Mouse (Mus musculus): ENCODE results near the gene Rara. TPM values are rescaled to one million over a fixed set of nuclear protein-coding genes. Genes with fewer than 3 reads are reported as not detected.
A peak's percentile ranks its signal among the peaks of the same experiment; 100 is the strongest.

The Rara gene
- polyA plus RNA-seq, 1 experiment from 2014 or later = 20.1 TPM

GRCm38 (mm10) chr11:99013856-99014255 lies 86.2 kb downstream of the Rara start:
- 93% methylated on average over 1 of the region's 1 CpGs for WGBS
- DNase-seq (ENCODE audit: low spot score) = no peak
- peaks cover 78% of the 10 kb centered on the region for H3K36me3 ChIP-seq (ENCODE audit: control insufficient read depth, insufficient read depth, low read length)

GRCm38 (mm10) chr11:99019844-99020243 lies 92.2 kb downstream of the Rara start:
- H3K36me3 ChIP-seq (ENCODE audit: control insufficient read depth, insufficient read depth, low read length) = peaks cover 57% of the 10 kb centered on the region
- peaks cover 15% of the 10 kb centered on the region for H3K4me1 ChIP-seq (replicated peaks; ENCODE audit: control insufficient read depth, insufficient read depth, low read length)
- ATAC-seq (replicated peaks; ENCODE audit: low FRiP score) (no peak), DNase-seq (ENCODE audit: low spot score) (no peak)
- H3K9me3 ChIP-seq (ENCODE audit: control insufficient read depth, low read length) = no peaks in the 10 kb centered on the region
- H3K9ac ChIP-seq (ENCODE audit: low read depth, low read length) = no peak overlapping the region
- no peak overlapping the region for H3K4me2 ChIP-seq
- 91% methylated on average over 6 of the region's 6 CpGs for WGBS
- no peak overlapping the region for H3K27ac ChIP-seq (ENCODE audit: low read depth, low read length)
- H3K4me3 ChIP-seq (ENCODE audit: low read depth, low read length) = no peak overlapping the region
- H3K27me3 ChIP-seq (replicated peaks; ENCODE audit: control insufficient read depth, insufficient read depth, low read length) = no peaks in the 10 kb centered on the region

More at GRCm38 (mm10) chr11:99013856-99014255, 86.2 kb downstream of the Rara start:
- Histone ChIP-seq H3K27ac (ENCODE audit: low read depth, low read length) (no peak overlapping the region), H3K9ac (ENCODE audit: low read depth, low read length) (no peak overlapping the region), H3K9me3 (ENCODE audit: control insufficient read depth, low read length) (no peaks in the 10 kb centered on the region), H3K4me3 (ENCODE audit: low read depth, low read length) (no peak overlapping the region), H3K4me1 (replicated peaks; ENCODE audit: control insufficient read depth, insufficient read depth, low read length) (no peaks in the 10 kb centered on the region), H3K27me3 (replicated peaks; ENCODE audit: control insufficient read depth, insufficient read depth, low read length) (no peaks in the 10 kb centered on the region), H3K4me2 (no peak overlapping the region)
- ATAC-seq (replicated peaks; ENCODE audit: low FRiP score) = no peak

- Histone ChIP-seq H3K4me3 (ENCODE audit: low read depth, low read length) (peak overlapping the region; percentile 93), H3K27me3 (replicated peaks; ENCODE audit: control insufficient read depth, insufficient read depth, low read length) (no peaks in the 10 kb centered on the region), H3K9ac (ENCODE audit: low read depth, low read length) (peak overlapping the region; percentile 50), H3K27ac (ENCODE audit: low read depth, low read length) (no peak overlapping the region), H3K4me1 (replicated peaks; ENCODE audit: control insufficient read depth, insufficient read depth, low read length) (peaks cover 15% of the 10 kb centered on the region), H3K36me3 (ENCODE audit: control insufficient read depth, insufficient read depth, low read length) (peaks cover 41% of the 10 kb centered on the region), H3K9me3 (ENCODE audit: control insufficient read depth, low read length) (no peaks in the 10 kb centered on the region), H3K4me2 (peak overlapping the region; percentile 81)
- 79% methylated on average over 5 of the region's 5 CpGs for WGBS
- ATAC-seq (replicated peaks; ENCODE audit: low FRiP score) (no peak), DNase-seq (ENCODE audit: low spot score) (no peak)
Measured at GRCm38 (mm10) chr11:99022384-99022933, 94.8 kb downstream of the Rara start.

GRCm38 (mm10) chr11:99023094-99023493 lies 95.5 kb downstream of the Rara start:
- H3K4me3 ChIP-seq (ENCODE audit: low read depth, low read length) = peak overlapping the region; percentile 93
- 6% methylated on average over 4 of the region's 4 CpGs for WGBS
- peak overlapping the region; percentile 81 for H3K4me2 ChIP-seq
- H3K27ac ChIP-seq (ENCODE audit: low read depth, low read length) = peak overlapping the region; percentile 88
- ATAC-seq (replicated peaks; ENCODE audit: low FRiP score) (no peak), DNase-seq (ENCODE audit: low spot score) (no peak)
- H3K27me3 ChIP-seq (replicated peaks; ENCODE audit: control insufficient read depth, insufficient read depth, low read length) = no peaks in the 10 kb centered on the region
- H3K36me3 ChIP-seq (ENCODE audit: control insufficient read depth, insufficient read depth, low read length) = peaks cover 34% of the 10 kb centered on the region
- H3K9me3 ChIP-seq (ENCODE audit: control insufficient read depth, low read length) = no peaks in the 10 kb centered on the region
- peaks cover 15% of the 10 kb centered on the region for H3K4me1 ChIP-seq (replicated peaks; ENCODE audit: control insufficient read depth, insufficient read depth, low read length)
- H3K9ac ChIP-seq (ENCODE audit: low read depth, low read length) = peak overlapping the region; percentile 99

- Histone ChIP-seq H3K27ac (ENCODE audit: low read depth, low read length) (peak within 1 kb of the TSS; percentile 88), H3K4me1 (replicated peaks; ENCODE audit: control insufficient read depth, insufficient read depth, low read length) (peaks cover 15% of the 10 kb centered on the region)
- DNase-seq (ENCODE audit: low spot score) = peak; percentile 93
Measured at GRCm38 (mm10) chr11:99023500-99024467, 96.2 kb downstream of the Rara start, which contains the start of gene Top2a. Top2a (minus strand) TSS chr11:99024189.

More at GRCm38 (mm10) chr11:99023500-99024467, 96.2 kb downstream of the Rara start, which contains the start of gene Top2a:
- peaks cover 29% of the 10 kb centered on the region for H3K36me3 ChIP-seq (ENCODE audit: control insufficient read depth, insufficient read depth, low read length)
- peak within 1 kb of the TSS; percentile 93 for H3K4me3 ChIP-seq (ENCODE audit: low read depth, low read length)
- no peaks in the 10 kb centered on the region for H3K27me3 ChIP-seq (replicated peaks; ENCODE audit: control insufficient read depth, insufficient read depth, low read length)
- no peaks in the 10 kb centered on the region for H3K9me3 ChIP-seq (ENCODE audit: control insufficient read depth, low read length)
- peak within 1 kb of the TSS; percentile 99 for H3K9ac ChIP-seq (ENCODE audit: low read depth, low read length)
- WGBS = under 1% methylated on average over 54 of the region's 54 CpGs
- ATAC-seq (replicated peaks; ENCODE audit: low FRiP score) = peak; percentile 93
- H3K4me2 ChIP-seq = peak within 1 kb of the TSS; percentile 81

Other genes with a start within 250 kb of the Rara start
- gene Psmd3, start 245.3 kb upstream of the Rara start, polyA plus RNA-seq (2014; fragmentation: Nextera tagmentation; extraction: Ambion mirVana) = 201 and 207 TPM in 2 replicates
- not detected in 2 replicates for gene Csf3, start 226.6 kb upstream of the Rara start, polyA plus RNA-seq (2014; fragmentation: Nextera tagmentation; extraction: Ambion mirVana)
- 61.9 and 63.6 TPM in 2 replicates for gene Med24, start 198.4 kb upstream of the Rara start, polyA plus RNA-seq (2014; fragmentation: Nextera tagmentation; extraction: Ambion mirVana)
- 26.6 and 31.6 TPM in 2 replicates for gene Thra, start 187.2 kb upstream of the Rara start, polyA plus RNA-seq (2014; fragmentation: Nextera tagmentation; extraction: Ambion mirVana)
- 2.1 and 2.7 TPM in 2 replicates for gene Nr1d1, start 152.5 kb upstream of the Rara start, polyA plus RNA-seq (2014; fragmentation: Nextera tagmentation; extraction: Ambion mirVana)
- gene Msl1, start 132.3 kb upstream of the Rara start, polyA plus RNA-seq (2014; fragmentation: Nextera tagmentation; extraction: Ambion mirVana) = 14.8 and 17.7 TPM in 2 replicates
- gene Casc3, start 122.9 kb upstream of the Rara start, polyA plus RNA-seq (2014; fragmentation: Nextera tagmentation; extraction: Ambion mirVana) = 34.8 and 35.6 TPM in 2 replicates
- gene Rapgefl1, start 91.0 kb upstream of the Rara start, polyA plus RNA-seq (2014; fragmentation: Nextera tagmentation; extraction: Ambion mirVana) = 0.39 and 0.55 TPM in 2 replicates
- gene Wipf2, start 64.2 kb upstream of the Rara start, polyA plus RNA-seq (2014; fragmentation: Nextera tagmentation; extraction: Ambion mirVana) = 3.8 and 4.7 TPM in 2 replicates
- gene Cdc6, start 20.0 kb upstream of the Rara start, polyA plus RNA-seq (2014; fragmentation: Nextera tagmentation; extraction: Ambion mirVana) = 96.3 and 114 TPM in 2 replicates
- 0.21 and 0.22 TPM in 2 replicates for gene Gjd3, start 55.2 kb downstream of the Rara start, polyA plus RNA-seq (2014; fragmentation: Nextera tagmentation; extraction: Ambion mirVana)
- gene Top2a, start 96.4 kb downstream of the Rara start, polyA plus RNA-seq (2014; fragmentation: Nextera tagmentation; extraction: Ambion mirVana) = 315 and 330 TPM in 2 replicates
- gene Igfbp4, start 113.4 kb downstream of the Rara start, polyA plus RNA-seq (2014; fragmentation: Nextera tagmentation; extraction: Ambion mirVana) = 324 and 328 TPM in 2 replicates
- gene Tns4, start 161.5 kb downstream of the Rara start, polyA plus RNA-seq (2014; fragmentation: Nextera tagmentation; extraction: Ambion mirVana) = 0.21 TPM in 1 of 2 replicates, not detected in the other
- 0.36 and 0.58 TPM in 2 replicates for gene Ccr7, start 227.3 kb downstream of the Rara start, polyA plus RNA-seq (2014; fragmentation: Nextera tagmentation; extraction: Ambion mirVana)

Data from liver, embryonic 11.5 days (tissue).